ENCODE assay signal across 8 mouse cellular contexts in the genomic region with DNA sequence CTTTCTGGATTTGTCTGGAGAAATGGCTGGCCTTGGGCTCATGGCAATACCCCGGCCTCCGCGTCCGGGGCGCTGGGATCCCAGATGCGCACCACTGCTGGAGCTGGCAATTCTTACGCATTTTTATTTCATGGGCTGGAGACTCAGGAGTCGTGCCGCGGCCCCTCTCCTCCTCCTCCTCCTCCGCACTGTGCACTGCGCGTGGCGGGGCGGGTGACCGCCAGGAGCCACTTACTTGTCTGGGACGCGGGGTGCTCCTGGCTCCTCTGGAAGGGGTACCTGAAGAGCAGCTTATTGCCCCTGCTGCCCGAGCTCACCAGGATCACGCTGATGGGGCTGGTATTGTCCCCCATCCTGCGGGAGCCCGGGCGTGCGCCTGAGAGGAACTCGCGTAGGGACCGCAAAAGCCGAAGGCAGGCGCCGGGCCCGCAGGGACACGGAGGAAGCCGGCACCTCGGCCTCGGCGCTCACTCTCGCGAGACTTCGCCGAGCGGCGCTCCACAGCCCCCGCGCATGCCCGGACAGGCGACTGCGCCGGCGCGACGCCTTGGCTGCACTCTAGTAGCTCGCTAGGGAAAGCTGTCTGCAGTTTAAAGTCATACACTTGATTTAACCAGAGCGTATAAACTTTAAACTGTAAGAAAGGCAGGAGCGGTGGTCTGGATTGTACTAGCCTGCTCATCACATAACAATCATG. TPM values are rescaled to one million over a fixed set of nuclear protein-coding genes. Genes with fewer than 3 reads are reported as not detected.
A peak's percentile ranks its signal among the peaks of the same experiment; 100 is the strongest.
DNase-seq lines count a peak whose midpoint lies in the region; ATAC-seq and TF ChIP-seq lines count a peak whose summit lies in the region.

Gene Nprl3, minus strand, starts transcription at position 520 of the 697 bp plus-strand sequence.

- peak within 1 kb of the TSS; percentile 72 to 92 (median 82) for H3K4me3 ChIP-seq in CH12.LX (replicated peaks in 1 of 3; ENCODE audit: low read depth in 2 of 3, low read length in 2 of 3, poor library complexity in 1 of 3)
- peak within 1 kb of the TSS; percentile 69 for H3K4me3 ChIP-seq in forebrain, embryonic 13.5 days
- peak within 1 kb of the TSS; percentile 76 for H3K4me3 ChIP-seq in liver, postnatal 0 days (ENCODE audit: low read depth, low read length)
- H3K4me3 ChIP-seq in neural tube, embryonic 14.5 days (ENCODE audit: low read depth, low read length), result peak within 1 kb of the TSS; percentile 86

- TF ChIP-seq EP300 in CH12.LX (IDR thresholded peaks at IDR 0.05; ENCODE audit: low read length), result no peak
- TF ChIP-seq EP300 in liver, postnatal 0 days (IDR thresholded peaks at IDR 0.05; ENCODE audit: low read depth), result peak; percentile 51; the same call in 1 of the 2 replicates

- no peaks in the 10 kb centered on the region for H3K27me3 ChIP-seq in CH12.LX (replicated peaks)
- H3K27me3 ChIP-seq in forebrain, embryonic 13.5 days, result 0 out of 2 replicates have a peak, but pooled peaks cover 16% of the 10 kb centered on the region
- H3K27me3 ChIP-seq in liver, postnatal 0 days (ENCODE audit: insufficient read depth, low read length), result no peaks in the 10 kb centered on the region
- H3K27me3 ChIP-seq in neural tube, embryonic 14.5 days (ENCODE audit: control insufficient read depth, insufficient read depth, low read length), result no peaks in the 10 kb centered on the region

- H3K79me2 ChIP-seq in CH12.LX (replicated peaks; ENCODE audit: control insufficient read depth, extremely low read depth, insufficient read depth, poor library complexity, severe bottlenecking), result peaks cover 12% of the 10 kb centered on the region

- under 1% methylated on average over 54 of the region's 54 CpGs for WGBS in forebrain, embryonic 13.5 days
- under 1% methylated on average over 54 of the region's 54 CpGs for WGBS in large intestine, adult 2 months
- WGBS in liver, postnatal 0 days (ENCODE audit: insufficient replicate concordance), result under 1% methylated on average over 54 of the region's 54 CpGs
- under 1% methylated on average over 54 of the region's 54 CpGs for WGBS in neural tube, embryonic 14.5 days

- H3K9ac ChIP-seq in CH12.LX (ENCODE audit: insufficient read depth, low read depth), result peak within 1 kb of the TSS; percentile 82
- peak within 1 kb of the TSS; percentile 92 for H3K9ac ChIP-seq in forebrain, embryonic 13.5 days
- H3K9ac ChIP-seq in liver, postnatal 0 days (replicated peaks), result peak within 1 kb of the TSS; percentile 93
- peak within 1 kb of the TSS; percentile 93 for H3K9ac ChIP-seq in neural tube, embryonic 14.5 days (replicated peaks; ENCODE audit: low read depth, low read length)

- peak; percentile 95 for DNase-seq in CH12.LX (ENCODE audit: extremely low read depth)
- peak; percentile 89 for DNase-seq in c-Kit-positive CD71-positive TER-119-positive erythroid progenitor cells, embryonic 14.5 days (ENCODE audit: low spot score)
- DNase-seq in heart, postnatal 10 days, result peak; percentile 97 to 98
- peak; percentile 70 for DNase-seq in large intestine, adult 2 months (ENCODE audit: low read depth, low spot score)
- DNase-seq in liver, postnatal 0 days, result peak; percentile 96
- DNase-seq in testis, postnatal 10 days (ENCODE audit: low spot score), result peak; percentile 97

- H3K4me1 ChIP-seq in CH12.LX (ENCODE audit: control insufficient read depth in 1 of 2, insufficient read depth in 2 of 2), result peaks cover 17 to 64% of the 10 kb centered on the region in 2 experiments
- peaks cover 17% of the 10 kb centered on the region for H3K4me1 ChIP-seq in forebrain, embryonic 13.5 days
- peaks cover 35% of the 10 kb centered on the region for H3K4me1 ChIP-seq in liver, postnatal 0 days (ENCODE audit: insufficient read depth)
- peaks cover 11% of the 10 kb centered on the region; the same call in 1 of the 2 replicates for H3K4me1 ChIP-seq in neural tube, embryonic 14.5 days (ENCODE audit: control insufficient read depth, insufficient read depth, low read length)

- peak within 1 kb of the TSS; percentile 5; the same call in 1 of the 2 replicates for H3K27ac ChIP-seq in CH12.LX (ENCODE audit: insufficient read depth, low read depth)
- peak within 1 kb of the TSS; percentile 96 for H3K27ac ChIP-seq in forebrain, embryonic 13.5 days
- peak within 1 kb of the TSS; percentile 97 for H3K27ac ChIP-seq in liver, postnatal 0 days (ENCODE audit: low read depth)
- peak within 1 kb of the TSS; percentile 96 for H3K27ac ChIP-seq in neural tube, embryonic 14.5 days (ENCODE audit: low read depth, low read length)

- peak; percentile 100 for ATAC-seq in forebrain, embryonic 13.5 days
- ATAC-seq in liver, postnatal 0 days, result peak; percentile 92
- ATAC-seq in neural tube, embryonic 14.5 days (ENCODE audit: low read depth), result peak; percentile 100

- dilution Hi-C loops in CH12.LX (cut with MboI; ENCODE audit: extremely low pct_ligation_motif_present, extremely low pct_unique_long_range_greater_than_20kb, low sequenced_read_pairs), result no loop called here

- no peaks in the 10 kb centered on the region for H3K9me3 ChIP-seq in CH12.LX (replicated peaks; ENCODE audit: low read length)
- H3K9me3 ChIP-seq in forebrain, embryonic 13.5 days (replicated peaks), result no peaks in the 10 kb centered on the region
- no peaks in the 10 kb centered on the region for H3K9me3 ChIP-seq in liver, postnatal 0 days (ENCODE audit: low read length)
- no peaks in the 10 kb centered on the region for H3K9me3 ChIP-seq in neural tube, embryonic 14.5 days (ENCODE audit: control insufficient read depth, low read length)

- peak; percentile 100 for TF ChIP-seq POLR2A in CH12.LX (IDR thresholded peaks at IDR 0.05; ENCODE audit: low read depth, low read length)

- intact Hi-C loops in heart, postnatal 10 days (cut with DNase I), result no loop called here

- no peak for TF ChIP-seq RAD21 in CH12.LX (IDR thresholded peaks at IDR 0.05; ENCODE audit: low read depth, low read length)

- in situ Hi-C loops in CH12.LX (cut with MboI; ENCODE audit: low pct_ligation_motif_present, low pct_unique_long_range_greater_than_20kb, low sequenced_read_pairs), result no loop called here

- H3K36me3 ChIP-seq in CH12.LX (replicated peaks in 1 of 2; ENCODE audit: control insufficient read depth in 1 of 2, insufficient read depth in 1 of 2, low read length in 1 of 2), result peaks cover 7 to 27% of the 10 kb centered on the region in 2 experiments
- H3K36me3 ChIP-seq in forebrain, embryonic 13.5 days (ENCODE audit: poor library complexity, severe bottlenecking), result peaks cover 6% of the 10 kb centered on the region; the same call in 1 of the 2 replicates
- H3K36me3 ChIP-seq in liver, postnatal 0 days (replicated peaks; ENCODE audit: insufficient read depth, low read length), result 0 out of 2 replicates have a peak, but pooled peaks cover 3% of the 10 kb centered on the region
- H3K36me3 ChIP-seq in neural tube, embryonic 14.5 days (ENCODE audit: control insufficient read depth, insufficient read depth, low read length), result no peaks in the 10 kb centered on the region

- no peak for TF ChIP-seq CTCF in CH12.LX (conservative IDR thresholded peaks at IDR 0.05 in 1 of 2, IDR thresholded peaks at IDR 0.05 in 1 of 2; ENCODE audit: low read depth in 2 of 2, low read length in 2 of 2)
- TF ChIP-seq CTCF in liver, postnatal 0 days (IDR thresholded peaks at IDR 0.05; ENCODE audit: low read depth), result no peak

- H3K4me2 ChIP-seq in CH12.LX (ENCODE audit: insufficient read depth, low read depth, poor library complexity, severe bottlenecking), result peak within 1 kb of the TSS; percentile 70
- H3K4me2 ChIP-seq in forebrain, embryonic 13.5 days, result peak within 1 kb of the TSS; percentile 73
- H3K4me2 ChIP-seq in liver, postnatal 0 days (ENCODE audit: low read depth, low read length), result peak within 1 kb of the TSS; percentile 89
- H3K4me2 ChIP-seq in neural tube, embryonic 14.5 days (ENCODE audit: low read depth, low read length), result peak within 1 kb of the TSS; percentile 52

TF ChIP-seq in CH12.LX, 34 proteins besides CTCF, POLR2A, EP300 and RAD21 (continues in another document):
- peak; percentile 96 for TF ChIP-seq TCF12 (IDR thresholded peaks at IDR 0.05; ENCODE audit: low read depth, low read length)
- TF ChIP-seq MXI1 (IDR thresholded peaks at IDR 0.05; ENCODE audit: low read depth, low read length), result peak; percentile 25; the same call in 1 of the 2 replicates
- TF ChIP-seq MAFK (IDR thresholded peaks at IDR 0.05; ENCODE audit: insufficient replicate concordance, low read length), result no peak
- no peak for TF ChIP-seq CHD1 (IDR thresholded peaks at IDR 0.05; ENCODE audit: low read depth, low read length)
- TF ChIP-seq HCFC1 (IDR thresholded peaks at IDR 0.05; ENCODE audit: low read depth, low read length), result peak; percentile 81
- peak; percentile 99 for TF ChIP-seq NELFE (IDR thresholded peaks at IDR 0.05; ENCODE audit: low read depth, low read length)
- no peak; the same call in 1 of the 2 replicates for TF ChIP-seq ZC3H11A (IDR thresholded peaks at IDR 0.05; ENCODE audit: low read depth, low read length)
- no peak; the same call in 1 of the 2 replicates for TF ChIP-seq GABPA (IDR thresholded peaks at IDR 0.05; ENCODE audit: insufficient replicate concordance, low read depth, low read length)
- TF ChIP-seq MAZ (IDR thresholded peaks at IDR 0.05; ENCODE audit: low read depth, low read length), result no peak
- no peak for TF ChIP-seq UBTF (IDR thresholded peaks at IDR 0.05; ENCODE audit: low read depth, low read length)
- peak; percentile 26; the same call in 1 of the 2 replicates for TF ChIP-seq IRF4 (IDR thresholded peaks at IDR 0.05; ENCODE audit: low read depth, low read length)
- TF ChIP-seq USF1 (IDR thresholded peaks at IDR 0.05; ENCODE audit: low read depth, low read length), result no peak
- TF ChIP-seq ETS1 (conservative IDR thresholded peaks at IDR 0.05; ENCODE audit: low read depth, low read length), result no peak; the same call in 1 of the 2 replicates
- TF ChIP-seq BHLHE40 (IDR thresholded peaks at IDR 0.05; ENCODE audit: low read depth, low read length), result 0 out of 2 replicates have a peak, but pooled peaks have one; percentile 17
- no peak for TF ChIP-seq SMC3 (IDR thresholded peaks at IDR 0.05; ENCODE audit: low read depth, low read length)
- TF ChIP-seq ZMIZ1 (IDR thresholded peaks at IDR 0.05; ENCODE audit: low read depth, low read length), result peak; percentile 96
- TF ChIP-seq NRF1 (IDR thresholded peaks at IDR 0.05; ENCODE audit: low read depth, low read length), result peak; percentile 95
- peak; percentile 81 for TF ChIP-seq POLR2AphosphoS2 (IDR thresholded peaks at IDR 0.05; ENCODE audit: low read depth, low read length)

RNA-seq across cellular contexts. Expression of gene Nprl3, which starts in this region (rescaled TPM):
- total RNA-seq in CH12.LX (2012; rRNA removed) (51.7 and 58.7 TPM in 2 replicates), CH12.LX (2014; rRNA removed) (43.1 and 47.9 TPM in 2 replicates)
- polyA plus RNA-seq in CH12.LX (2012; ENCODE audit: insufficient read length, low read depth), result 66.8 and 79.8 TPM in 2 replicates
- 48.3 and 54.2 TPM in 2 replicates for polyA plus RNA-seq in forebrain, embryonic 13.5 days (2015; fragmentation: Nextera tagmentation; extraction: Ambion mirVana)
- total RNA-seq in heart, postnatal 10 days (2021), result 10 to 100 TPM; 26.6 to 27.6 TPM
- polyA plus RNA-seq in large intestine, adult 2 months (2012; rRNA removed), result 32.7 and 45.3 TPM in 2 replicates
- polyA plus RNA-seq in liver, postnatal 0 days (2015; fragmentation: Nextera tagmentation; extraction: Ambion mirVana), result 22.8 and 26.2 TPM in 2 replicates
- polyA plus RNA-seq in neural tube, embryonic 14.5 days (2014; fragmentation: Nextera tagmentation; extraction: Ambion mirVana), result 32.7 and 38.3 TPM in 2 replicates

Comparison
In these comparisons a context has a peak if more than half of its experiments do, and no peak if none do; other contexts are left out.
1. Peak in every context shown above with its lines: DNase-seq, ATAC-seq, H3K4me3 ChIP-seq and H3K27ac ChIP-seq.
2. H3K27ac ChIP-seq: peak in every context shown above with its lines; median percentile 97 in liver, postnatal 0 days; 96 in forebrain, embryonic 13.5 days; 96 in neural tube, embryonic 14.5 days; 5 in CH12.LX.